Mouse (Mus musculus) liver, embryonic 18 days (tissue): ENCODE measurements around the gene Reln. TPM values are rescaled to one million over a fixed set of nuclear protein-coding genes. Genes with fewer than 3 reads are reported as not detected.

Experiments
- polyA plus RNA-seq: library from polyadenylated mRNA; depleted of rRNA; stranded (reverse); fragments of >200 nt; gene quantifications from 2 replicates; pipeline ENCODE4 v1.2.3, GENCODE M21; 2012; rRNA removed

Gene Reln
- 46.9 and 47.3 TPM in 2 replicates for polyA plus RNA-seq

DNA sequence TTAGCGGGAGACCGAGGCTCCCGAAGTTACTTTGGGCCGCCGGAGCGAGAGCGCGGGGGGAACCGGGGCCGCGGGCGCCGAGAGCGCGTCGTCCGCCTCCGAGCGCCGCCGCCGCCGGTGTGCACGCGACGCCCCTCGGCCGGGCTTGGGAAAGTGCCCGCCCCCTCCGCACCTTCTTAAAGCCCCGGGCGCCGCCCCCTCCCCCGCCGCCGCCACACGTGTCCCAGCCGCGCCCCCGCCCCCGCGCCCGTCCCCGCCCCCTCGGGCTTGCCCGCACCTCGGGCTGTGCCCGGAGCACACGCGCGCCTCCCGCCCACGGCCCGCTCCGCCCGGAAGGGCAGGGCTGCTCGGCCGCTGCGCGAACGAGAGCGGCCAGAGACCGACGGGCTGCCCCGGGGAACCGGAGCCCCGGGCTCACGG, at the start of gene Reln:
TSS of gene Reln (minus strand) at position 147 of the 420 bp plus-strand sequence.

DNA sequence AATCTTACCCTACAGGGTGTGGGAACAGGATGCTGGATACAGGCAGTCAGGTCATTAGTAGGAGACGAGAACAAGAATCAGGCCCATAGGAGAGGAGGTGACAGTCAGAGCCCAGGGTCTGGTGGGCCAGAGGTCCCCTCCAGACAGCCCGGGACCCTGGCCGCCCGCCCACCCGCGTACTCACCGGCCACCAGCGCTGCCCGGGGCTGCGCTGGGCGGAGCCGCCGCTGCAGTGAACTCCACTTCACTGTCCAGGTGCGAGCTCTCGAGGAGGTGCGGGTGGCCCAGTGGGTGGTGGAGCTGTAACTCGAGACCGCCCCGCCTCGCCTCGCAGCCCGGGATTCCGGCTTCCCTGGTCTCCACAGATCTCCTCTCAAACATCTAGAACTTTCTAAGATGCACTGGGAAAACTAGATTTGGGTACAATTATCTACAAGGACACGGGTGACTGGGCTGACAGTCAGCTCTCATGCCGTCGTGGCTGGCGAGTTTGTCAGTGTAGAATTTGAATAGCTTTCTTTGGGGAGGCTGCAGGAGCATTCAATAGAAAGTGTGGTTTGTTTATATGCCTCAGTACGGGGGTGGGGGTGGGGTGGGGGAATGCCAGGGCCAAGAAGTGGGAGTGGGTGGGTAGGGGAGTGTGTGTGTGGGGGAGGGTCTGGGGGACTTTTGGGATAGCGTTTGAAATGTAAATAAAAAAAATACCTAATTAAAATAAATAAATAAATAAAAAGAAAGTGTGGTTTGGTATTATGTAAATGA, 479.0 kb downstream of the Reln start, which contains the start of gene Slc26a5:
TSS of gene Slc26a5 (minus strand) at position 259 of the 762 bp plus-strand sequence.

Other genes starting within 250 kb of the Reln start
- 6.7 and 6.9 TPM in 2 replicates for gene Orc5, start 205.7 kb upstream of the Reln start, polyA plus RNA-seq